Mouse (Mus musculus) kidney, adult 9 months (tissue): ENCODE measurements around the gene Csrnp1.

Experiments used
- DNase-seq: peaks from one replicate; pipeline ENCODE4 v3.0.0; 2022

The Csrnp1 gene

GRCm38 (mm10) chr9:119941861-119942260 lies 42.6 kb downstream of the Csrnp1 start:
- no peak for DNase-seq

DNA sequence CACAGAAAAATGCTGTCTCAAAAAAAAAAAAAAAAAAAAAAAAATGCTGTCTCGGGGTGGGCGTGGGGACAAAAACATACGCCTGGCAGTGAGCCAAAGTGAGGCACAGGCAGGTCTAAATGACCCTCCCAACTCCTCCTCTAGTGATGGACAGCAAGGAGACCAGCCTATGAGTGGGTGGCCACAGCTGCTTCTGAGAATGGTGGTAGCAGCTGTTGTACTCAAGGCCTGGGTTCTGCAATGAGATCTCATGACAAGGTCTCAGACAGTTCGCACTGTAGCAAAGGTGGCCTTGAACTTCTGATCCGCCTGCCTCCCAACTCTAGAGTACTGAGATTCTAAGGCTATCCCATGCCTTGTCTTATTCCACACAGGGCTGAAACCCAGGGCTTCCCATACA lies 43.1 kb downstream of the Csrnp1 start:
- DNase-seq = no peak

- no peak for DNase-seq
Observed at GRCm38 (mm10) chr9:119939646-119940045, 44.8 kb downstream of the Csrnp1 start.

DNA sequence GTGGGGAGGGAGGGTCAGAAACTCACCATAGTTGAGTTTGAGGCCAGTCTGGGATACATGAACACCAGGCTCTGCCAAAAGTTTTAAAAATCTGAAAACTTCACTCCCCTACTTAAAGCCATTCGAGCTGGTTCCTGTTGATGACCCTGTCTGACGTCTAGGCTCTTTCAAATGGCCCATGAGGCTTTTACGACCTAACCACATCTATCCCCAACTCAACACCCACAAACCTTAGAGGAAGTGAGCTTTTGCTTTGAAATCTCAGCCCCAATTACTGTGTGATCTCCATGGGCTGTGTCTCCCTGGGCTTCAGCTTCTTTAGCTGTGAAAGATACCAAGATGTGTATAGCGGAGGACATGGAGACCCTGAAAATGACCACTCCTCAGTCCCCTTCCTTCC lies 46.0 kb downstream of the Csrnp1 start:
- DNase-seq = no peak

- peak; percentile 97 for DNase-seq
Observed at GRCm38 (mm10) chr9:119937005-119937773, 47.3 kb downstream of the Csrnp1 start, which contains the start of the genes Gorasp1 and Ttc21a. Gene Gorasp1 (minus strand): TSS chr9:119937565. Gene Ttc21a (plus strand): TSS chr9:119937606.

GRCm38 (mm10) chr9:119933675-119934074 lies 50.8 kb downstream of the Csrnp1 start:
- DNase-seq = peak; percentile 69

- peak; percentile 87 for DNase-seq
Observed at GRCm38 (mm10) chr9:119932358-119932757, 52.1 kb downstream of the Csrnp1 start.

DNA sequence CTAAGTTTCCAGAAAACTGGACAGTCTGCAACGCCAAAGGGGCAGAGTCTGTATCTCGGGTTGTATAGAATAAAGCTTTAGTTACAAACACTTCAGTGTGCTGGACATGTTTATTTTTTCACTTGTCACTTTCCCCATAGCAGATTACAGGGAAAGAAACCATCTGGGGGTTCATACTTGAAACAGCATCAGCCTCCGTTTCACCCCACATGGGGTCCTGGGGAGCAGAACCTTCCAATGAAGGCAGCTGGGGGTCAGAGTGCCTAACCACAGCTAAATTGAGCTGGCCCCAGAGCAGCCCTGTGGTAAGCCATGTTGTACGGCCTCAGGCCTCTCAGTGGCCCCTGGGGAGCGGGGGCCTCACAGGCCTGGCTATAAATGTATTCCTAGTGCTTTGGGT lies 58.0 kb downstream of the Csrnp1 start:
- DNase-seq = no peak

DNA sequence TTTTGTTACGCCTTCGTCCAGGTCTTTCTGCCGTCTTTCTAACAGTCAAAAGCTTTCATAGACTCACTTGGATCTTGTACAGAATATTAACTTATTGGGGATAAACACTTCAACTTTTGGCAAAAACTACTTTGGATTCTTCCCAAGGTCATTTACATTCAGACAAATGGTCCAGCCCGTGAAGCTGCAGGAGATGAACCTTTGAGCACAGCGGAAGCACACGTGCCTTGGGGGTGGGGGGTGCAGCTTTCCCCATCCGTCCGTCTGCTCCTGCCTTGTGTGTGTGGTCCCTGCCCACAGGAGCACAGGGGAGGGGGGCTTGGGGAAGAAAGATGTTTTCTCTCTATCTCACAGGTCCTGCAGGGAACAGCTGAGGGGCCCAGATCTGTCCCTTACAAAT lies 58.7 kb downstream of the Csrnp1 start:
- peak; percentile 74 for DNase-seq

DNA sequence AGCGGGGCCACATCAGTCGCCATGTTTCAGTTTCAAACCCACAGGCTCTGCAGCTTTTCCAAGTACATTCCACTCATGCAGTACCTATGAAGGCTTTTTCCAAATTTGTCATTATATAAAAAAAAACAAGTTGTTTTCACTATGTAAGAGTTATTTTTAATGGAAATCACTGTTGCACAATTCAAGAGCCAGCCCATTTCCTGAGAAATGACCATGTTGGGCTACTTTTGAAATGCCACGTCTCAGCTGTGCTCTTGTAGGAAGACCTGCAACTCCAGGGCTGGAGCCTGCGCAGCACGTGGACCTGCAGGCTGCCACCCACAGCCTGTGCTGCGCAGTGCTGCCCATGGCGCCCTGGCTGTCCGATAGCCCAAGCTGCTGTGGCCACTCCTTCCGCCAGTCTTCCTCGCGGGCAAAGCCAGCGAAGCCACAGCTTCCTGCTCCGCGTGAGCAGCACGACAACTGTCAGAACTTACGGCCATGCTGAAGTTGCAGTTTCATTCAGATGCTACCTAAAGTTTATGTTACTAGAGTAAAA lies 59.3 kb downstream of the Csrnp1 start:
- no peak for DNase-seq

- DNase-seq = no peak
Observed at GRCm38 (mm10) chr9:119923462-119923861, 61.0 kb downstream of the Csrnp1 start.
